Mouse (Mus musculus) megakaryocyte, embryonic 14.5 days (primary cell): ENCODE results near the gene Vegfa.

Source experiments
- FLI1 ChIP-seq: IDR thresholded peaks from 2 replicates; pipeline ENCODE4 v1.6.1; 2012; ENCODE audit warnings: low read length, inconsistent platforms, mixed read lengths
- GATA1 ChIP-seq: IDR thresholded peaks from 3 replicates; pipeline ENCODE4 v1.6.1; 2012; ENCODE audit warnings: mixed read lengths, low read length, inconsistent platforms, borderline replicate concordance

DNA sequence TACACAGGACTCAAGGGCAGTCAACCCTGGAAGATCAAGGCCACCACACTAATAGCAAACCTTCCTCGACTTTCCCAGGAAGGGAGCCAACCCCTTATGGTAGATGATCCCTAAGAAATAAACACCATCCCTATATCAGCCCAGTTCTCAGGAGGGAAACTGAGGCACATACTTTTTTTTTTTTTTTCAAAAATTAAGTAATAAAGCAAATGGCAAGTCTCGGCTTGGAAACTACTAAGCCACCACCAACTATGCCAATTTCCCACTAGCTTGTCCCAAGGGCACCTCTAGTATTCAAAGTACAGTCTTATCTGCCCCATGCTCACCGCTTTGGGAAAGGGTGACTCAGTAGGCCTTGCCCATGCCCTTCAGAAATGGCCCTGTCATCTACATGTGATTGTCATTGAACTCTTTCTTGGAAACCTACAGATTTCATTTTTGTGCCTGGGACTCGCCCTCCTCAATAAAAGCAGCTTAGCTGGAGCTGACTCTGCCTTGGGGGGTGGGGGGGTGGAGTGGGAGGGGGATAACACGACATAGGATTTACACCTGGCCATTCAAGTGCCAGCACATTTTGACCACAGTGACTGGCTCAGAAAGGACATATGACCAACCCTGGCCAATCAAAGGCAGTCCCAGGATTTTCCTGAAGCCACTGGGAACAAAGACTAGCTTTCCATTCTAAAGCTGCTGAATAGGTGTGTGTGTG is 43.5 kb upstream of the Vegfa start:
- TF ChIP-seq GATA1 (no peak; the same call in 2 of the 3 replicates), FLI1 (no peak)
